Mouse (Mus musculus) hindbrain, postnatal 0 days (tissue): ENCODE measurements around the gene Gm14435. TPM values are rescaled to one million over a fixed set of nuclear protein-coding genes. Genes with fewer than 3 reads are reported as not detected.
"Not testable (repeated sequence)": the region's sequence is repeated elsewhere in the genome, so short reads cannot be mapped to it uniquely, and the experiment has no call there.

ENCODE experiments used
- ATAC-seq: fragments of 200-750 bp; cut with Nextera tagmentation; 2 replicates; pipeline ENCODE4 v1.8.0; 2017; ENCODE audit warnings: mild to moderate bottlenecking, moderate TSS enrichment, moderate library complexity
- DNase-seq: peaks from one replicate; pipeline ENCODE4 v3.0.0-alpha.2; 2015; ENCODE audit warnings: low spot score
- H3K27ac ChIP-seq: fragments of 300-500 bp; sonication (generic); 2 replicates; pipeline ENCODE4 v1.5.1; 2014; ENCODE audit warnings: mild to moderate bottlenecking
- H3K27me3 ChIP-seq: fragments of 300-500 bp; sonication (generic); 2 replicates; pipeline ENCODE4 v1.6.1; 2014; ENCODE audit warnings: low read length, mixed read lengths; ENCODE audit not compliant: insufficient read depth
- H3K36me3 ChIP-seq: fragments of 300-500 bp; sonication (generic); 2 replicates; pipeline ENCODE4 v1.6.1; 2014; ENCODE audit warnings: low read length, mixed read lengths; ENCODE audit not compliant: insufficient read depth
- H3K4me1 ChIP-seq: fragments of 300-500 bp; sonication (generic); 2 replicates; pipeline ENCODE4 v1.6.1; 2014; ENCODE audit warnings: antibody characterized with exemption, low read length, mixed read lengths; ENCODE audit not compliant: insufficient read depth
- H3K4me2 ChIP-seq: fragments of 300-500 bp; sonication (generic); 2 replicates; pipeline ENCODE4 v1.6.1; 2014; ENCODE audit warnings: low read depth, mild to moderate bottlenecking, low read length, moderate library complexity, mixed read lengths
- H3K4me3 ChIP-seq: fragments of 300-500 bp; sonication (generic); 2 replicates; pipeline ENCODE4 v1.5.1; 2014; ENCODE audit warnings: low read length
- H3K9ac ChIP-seq: fragments of 300-500 bp; sonication (generic); replicated peaks from 2 replicates; pipeline ENCODE4 v1.6.1; 2014; ENCODE audit warnings: mild to moderate bottlenecking, low read length, moderate library complexity, mixed read lengths
- H3K9me3 ChIP-seq: fragments of 300-500 bp; sonication (generic); 2 replicates; pipeline ENCODE4 v1.6.1; 2016; ENCODE audit warnings: low read length, mixed read lengths
- WGBS: fragments of 180-500 bp; shearing (Covaris S2); extraction: QIAGEN DNeasy Blood & Tissue Kit; methylation state at CpG from one replicate; pipeline ENCODE4 v1.1.7; 2014; 5-methylcytosine and 5-hydroxymethylcytosine counted together
- polyA plus RNA-seq: library from polyadenylated mRNA; unstranded; fragments of >200 nt; fragmentation: Nextera tagmentation; extraction: Ambion mirVana; gene quantifications from 2 replicates; pipeline ENCODE4 v1.2.1, GENCODE M21; 2015
- total RNA-seq: library from RNA; depleted of rRNA; stranded (reverse); fragments of >200 nt; gene quantifications from 2 replicates; pipeline ENCODE4 v1.2.3, GENCODE M21; 2014; rRNA removed

The Gm14435 gene
- total RNA-seq, result 1.2 and 8.3 TPM in 2 replicates
- polyA plus RNA-seq, result 12.0 and 15.6 TPM in 2 replicates

- H3K9me3 ChIP-seq, H3K36me3 ChIP-seq, DNase-seq, H3K4me2 ChIP-seq, ATAC-seq, H3K27ac ChIP-seq, H3K9ac ChIP-seq, H3K4me3 ChIP-seq, H3K4me1 ChIP-seq, H3K27me3 ChIP-seq: not testable (repeated sequence)
- no CpG with 5 or more reads among the region's 6 CpGs for WGBS
Measured at GRCm38 (mm10) chr2:176423294-176423693, at the start of gene Gm14435. Gene Gm14435, plus strand, starts transcription at chr2:176423594.

Other genes starting within 250 kb of the Gm14435 start
- gene 2210418O10Rik, start 197.0 kb upstream of the Gm14435 start, total RNA-seq, result 5.9 and 6.2 TPM in 2 replicates
- gene 2210418O10Rik, start 197.0 kb upstream of the Gm14435 start, polyA plus RNA-seq, result 8.2 and 9.9 TPM in 2 replicates
- gene Gm11009, start 104.1 kb upstream of the Gm14435 start, total RNA-seq, result not detected in 2 replicates
- not detected in 2 replicates for gene Gm11009, start 104.1 kb upstream of the Gm14435 start, polyA plus RNA-seq
- gene Gm14434, start 63.2 kb downstream of the Gm14435 start, total RNA-seq, result 13.3 and 17.2 TPM in 2 replicates
- gene Gm14434, start 63.2 kb downstream of the Gm14435 start, polyA plus RNA-seq, result 20.4 and 30.7 TPM in 2 replicates
- gene Zfp967, start 97.5 kb downstream of the Gm14435 start, total RNA-seq, result 1.3 TPM in 1 of 2 replicates, not detected in the other
- not detected in 2 replicates for gene Zfp967, start 97.5 kb downstream of the Gm14435 start, polyA plus RNA-seq
- 8.9 and 16.4 TPM in 2 replicates for gene Gm14308, start 212.8 kb downstream of the Gm14435 start, total RNA-seq
- 16.5 and 36.4 TPM in 2 replicates for gene Gm14308, start 212.8 kb downstream of the Gm14435 start, polyA plus RNA-seq
- 8.6 and 11.2 TPM in 2 replicates for gene Zfp973, start 246.9 kb downstream of the Gm14435 start, total RNA-seq
- gene Zfp973, start 246.9 kb downstream of the Gm14435 start, polyA plus RNA-seq, result 3.1 and 9.1 TPM in 2 replicates